Comparison of ENCODE assay signal across 7 mouse cellular contexts in genomic region chrX:99134891-99135290, GRCm38 (mm10). TPM values are rescaled to one million over a fixed set of nuclear protein-coding genes. Genes with fewer than 3 reads are reported as not detected.
DNase-seq lines count a peak whose midpoint lies in the region; ATAC-seq lines count a peak whose summit lies in the region.

No protein-coding gene starts in this region.

- WGBS in intestine, embryonic 14.5 days = 33% methylated on average over 14 of the region's 14 CpGs

- peak; percentile 76 for DNase-seq in adrenal gland, adult 8-10 months
- DNase-seq in embryo, embryonic 11 days = peak; percentile 89
- DNase-seq in gastrocnemius, postnatal 36 days = peak; percentile 64 to 66
- peak; percentile 81 for DNase-seq in intestine, embryonic 14.5 days (ENCODE audit: low spot score)
- peak; percentile 82 to 86 for DNase-seq in left cerebral cortex, postnatal 14 days (ENCODE audit: low spot score in 2 of 2)
- DNase-seq in right cerebral cortex, postnatal 36 days (ENCODE audit: low spot score in 2 of 2) = peak; percentile 71

- peak; percentile 40 for ATAC-seq in intestine, embryonic 14.5 days (replicated peaks; ENCODE audit: low FRiP score, low TSS enrichment, low read depth)
- ATAC-seq in megakaryocyte-erythroid progenitor cell, adult 5-6 weeks (replicated peaks; ENCODE audit: low FRiP score, low TSS enrichment, poor library complexity, severe bottlenecking) = peak; percentile 61

- no peak overlapping the region for H3K4me3 ChIP-seq in intestine, embryonic 14.5 days (ENCODE audit: low read depth, low read length)

- no peaks in the 10 kb centered on the region for H3K9me3 ChIP-seq in intestine, embryonic 14.5 days (ENCODE audit: control insufficient read depth, low read length)

- no peaks in the 10 kb centered on the region for H3K36me3 ChIP-seq in intestine, embryonic 14.5 days (ENCODE audit: control insufficient read depth, insufficient read depth, low read length)

- H3K27me3 ChIP-seq in intestine, embryonic 14.5 days (replicated peaks; ENCODE audit: control insufficient read depth, insufficient read depth, low read length) = no peaks in the 10 kb centered on the region

- 0 out of 2 replicates have a peak overlapping the region, but pooled peaks have one; percentile 16 for H3K9ac ChIP-seq in intestine, embryonic 14.5 days (ENCODE audit: low read length)

- H3K27ac ChIP-seq in intestine, embryonic 14.5 days (ENCODE audit: low read depth) = peak overlapping the region; percentile 80

- peaks cover 1% of the 10 kb centered on the region for H3K4me1 ChIP-seq in intestine, embryonic 14.5 days (replicated peaks; ENCODE audit: control insufficient read depth, insufficient read depth, low read length)

- intact Hi-C loops in gastrocnemius, postnatal 36 days (cut with DNase I) = loop anchor here (1.0 to 10.0 kb wide), 5 partner anchors 62 to 437 kb away; no protein-coding TSS in a partner anchor
- intact Hi-C loops in left cerebral cortex, postnatal 14 days (cut with DNase I) = loop anchor here (1.0 to 5.0 kb wide), 4 partner anchors 62 to 524 kb away; no protein-coding TSS in a partner anchor

- peak overlapping the region; percentile 50 for H3K4me2 ChIP-seq in intestine, embryonic 14.5 days (ENCODE audit: low read length)

RNA-seq across cellular contexts. Expression of gene Efnb1, which starts 1.0 kb away (rescaled TPM):
- total RNA-seq in adrenal gland, adult 8-10 months (2022) = 10 to 100 TPM; 58.4 to 80.1 (median 64.8) TPM
- total RNA-seq in gastrocnemius, postnatal 36 days (2021) = 1 to 10 TPM; 4.5 to 5.8 TPM
- polyA plus RNA-seq in intestine, embryonic 14.5 days (2014; fragmentation: Nextera tagmentation; extraction: Ambion mirVana) = 24.5 and 26.9 TPM in 2 replicates
- 10 to 100 TPM; 11.6 to 13.8 TPM for total RNA-seq in left cerebral cortex, postnatal 14 days (2021)
- 3.6 and 5.1 TPM in 2 replicates for total RNA-seq in megakaryocyte-erythroid progenitor cell, adult 5-6 weeks (2014; fragmentation: Nextera tagmentation)
- total RNA-seq in megakaryocyte-erythroid progenitor cell, adult 5-6 weeks (2017) = 2.7 and 8.4 TPM in 2 replicates
